Mouse (Mus musculus): ENCODE measurements around the gene Sdf2l1. TPM values are rescaled to one million over a fixed set of nuclear protein-coding genes. Genes with fewer than 3 reads are reported as not detected.
"Not testable (repeated sequence)": the region's sequence is repeated elsewhere in the genome, so short reads cannot be mapped to it uniquely, and the experiment has no call there.

The Sdf2l1 gene
- 110 and 118 TPM in 2 replicates for polyA plus RNA-seq (2016; fragmentation: Nextera tagmentation; extraction: Ambion mirVana)

DNA sequence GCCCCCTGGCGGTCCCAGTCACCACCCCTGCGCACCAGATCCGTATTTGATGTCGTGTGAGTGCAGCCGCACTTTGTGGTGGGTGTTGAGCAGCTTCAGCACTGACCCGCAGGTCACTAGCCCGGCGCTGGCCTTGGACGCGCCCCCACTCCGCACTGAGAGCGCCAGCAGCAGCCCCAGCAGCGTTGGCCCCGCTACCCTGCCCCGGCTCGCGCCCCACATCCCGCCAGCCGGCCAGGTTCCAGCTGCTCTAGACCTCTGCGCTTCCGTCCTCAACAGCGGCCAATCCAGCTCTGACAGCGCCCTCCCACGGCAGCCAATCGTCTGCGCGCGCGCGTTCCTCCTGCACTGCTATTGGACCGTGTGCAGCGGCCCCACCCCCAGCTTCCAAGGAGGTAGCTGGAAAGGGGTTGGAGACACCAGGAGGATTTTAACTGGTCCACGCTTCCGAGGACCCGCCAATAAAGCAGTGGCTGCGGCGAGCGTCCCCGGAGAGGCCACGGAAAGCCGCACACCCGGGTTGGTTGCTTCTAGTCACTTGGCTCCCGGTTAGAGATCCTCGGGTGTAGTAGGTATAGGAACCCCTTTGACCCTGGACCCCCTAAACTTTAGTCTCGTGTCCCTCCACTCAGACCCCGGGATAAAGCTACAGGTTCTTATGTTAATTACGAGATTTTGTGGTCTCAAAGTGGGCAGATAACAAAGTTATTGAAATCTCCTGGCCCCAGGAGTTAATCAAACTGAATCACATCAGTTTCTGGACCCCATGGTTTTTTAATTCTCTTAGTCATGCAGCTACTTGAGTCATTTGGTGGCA lies at the start of gene Sdf2l1:
Sdf2l1 (minus strand) TSS at position 295 of the 817 bp plus-strand sequence.
- peak; percentile 99 for DNase-seq (ENCODE audit: extremely low spot score, low spot score)
- H3K4me3 ChIP-seq: peak within 1 kb of the TSS; percentile 82
- no peaks in the 10 kb centered on the region for H3K9me3 ChIP-seq
- H3K36me3 ChIP-seq (replicated peaks): peaks cover 14% of the 10 kb centered on the region
- H3K27me3 ChIP-seq (ENCODE audit: poor library complexity, severe bottlenecking): 0 out of 2 replicates have a peak, but pooled peaks cover 3% of the 10 kb centered on the region
- under 1% methylated on average over 47 of the region's 47 CpGs for WGBS
- H3K4me1 ChIP-seq: peaks cover 25% of the 10 kb centered on the region
- H3K27ac ChIP-seq: peak within 1 kb of the TSS; percentile 93

DNA sequence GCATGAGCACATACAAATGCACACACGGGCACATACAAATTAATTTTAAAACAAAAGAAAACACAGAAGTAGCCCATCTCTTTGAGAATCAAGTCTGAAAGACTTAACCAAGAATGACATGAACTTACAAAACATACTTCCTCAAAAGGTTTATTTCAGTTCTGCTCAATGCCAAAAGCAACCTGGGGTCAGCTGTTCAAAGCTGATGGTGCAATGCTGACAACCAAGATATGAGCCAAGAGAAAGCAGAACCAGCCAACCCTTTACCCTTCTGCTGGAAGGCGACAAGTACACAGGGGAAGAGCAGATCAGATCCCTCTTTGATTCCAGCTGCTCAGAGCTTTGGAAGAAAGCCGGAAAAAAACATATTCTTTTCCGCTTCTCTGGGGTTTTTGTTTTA lies 49.2 kb upstream of the Sdf2l1 start:
- H3K4me3 ChIP-seq: no peak overlapping the region
- no peaks in the 10 kb centered on the region for H3K27me3 ChIP-seq (ENCODE audit: poor library complexity, severe bottlenecking)
- peaks cover 56% of the 10 kb centered on the region for H3K36me3 ChIP-seq (replicated peaks)
- WGBS: 89% methylated on average over 4 of the region's 4 CpGs
- peaks cover 6% of the 10 kb centered on the region; the same call in 1 of the 2 replicates for H3K9me3 ChIP-seq
- DNase-seq (ENCODE audit: extremely low spot score, low spot score): no peak
- H3K4me1 ChIP-seq: no peaks in the 10 kb centered on the region
- H3K27ac ChIP-seq: no peak overlapping the region

DNA sequence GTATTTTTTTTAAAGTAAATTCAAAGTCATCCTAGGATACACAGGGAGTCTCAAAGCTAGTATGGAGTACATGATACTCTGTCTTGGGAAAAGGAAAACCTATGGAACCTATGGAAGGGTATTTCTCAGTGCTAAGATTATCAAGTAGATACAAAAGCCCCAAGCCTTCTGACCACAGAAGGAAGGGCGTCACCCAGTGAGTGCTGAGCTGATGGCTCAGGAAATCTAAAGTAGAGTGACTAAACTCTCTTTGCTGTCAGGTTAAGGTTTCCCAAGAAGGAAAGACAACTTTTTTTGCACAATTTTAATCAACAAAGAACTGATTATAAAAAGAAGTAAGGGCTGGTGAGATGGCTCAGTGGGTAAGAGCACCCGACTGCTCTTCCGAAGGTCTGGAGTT lies 47.5 kb upstream of the Sdf2l1 start:
- peaks cover 57% of the 10 kb centered on the region for H3K36me3 ChIP-seq (replicated peaks)
- H3K27me3 ChIP-seq (ENCODE audit: poor library complexity, severe bottlenecking): no peaks in the 10 kb centered on the region
- H3K4me1 ChIP-seq: no peaks in the 10 kb centered on the region
- WGBS: 92% methylated on average over 3 of the region's 3 CpGs
- H3K27ac ChIP-seq: no peak overlapping the region
- no peak for DNase-seq (ENCODE audit: extremely low spot score, low spot score)
- H3K4me3 ChIP-seq: no peak overlapping the region
- no peaks in the 10 kb centered on the region for H3K9me3 ChIP-seq

DNA sequence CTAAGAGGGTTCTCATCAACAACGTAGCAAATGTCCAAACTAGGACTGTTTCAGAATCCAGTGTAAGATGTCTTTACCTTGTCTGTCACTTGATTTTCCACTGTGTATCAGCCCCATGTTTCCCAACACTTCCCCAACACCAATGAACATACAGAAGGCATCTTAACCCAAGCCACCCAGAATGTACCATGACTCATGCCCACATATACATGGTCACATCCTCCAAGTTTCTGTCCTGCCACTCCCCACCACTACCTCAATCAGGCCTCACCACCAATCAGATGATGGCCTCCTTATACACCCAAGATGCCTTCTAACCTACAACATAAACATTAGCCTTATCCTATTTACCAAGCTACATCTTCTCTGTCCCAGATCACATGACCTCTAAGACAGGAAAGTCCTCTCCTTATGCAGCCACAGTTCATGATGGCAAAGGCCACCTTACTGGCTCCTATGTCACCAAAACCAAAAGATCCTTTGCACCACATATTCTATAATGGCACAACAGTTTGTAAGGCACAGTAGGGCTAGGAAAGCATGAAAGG lies 45.5 kb upstream of the Sdf2l1 start:
- H3K9me3 ChIP-seq: no peaks in the 10 kb centered on the region
- no peak overlapping the region for H3K4me3 ChIP-seq
- H3K4me1 ChIP-seq: no peaks in the 10 kb centered on the region
- DNase-seq (ENCODE audit: extremely low spot score, low spot score): no peak
- peaks cover 64% of the 10 kb centered on the region for H3K36me3 ChIP-seq (replicated peaks)
- WGBS: 97% methylated on average over 1 of the region's 1 CpGs
- H3K27ac ChIP-seq: no peak overlapping the region
- H3K27me3 ChIP-seq (ENCODE audit: poor library complexity, severe bottlenecking): no peaks in the 10 kb centered on the region

DNA sequence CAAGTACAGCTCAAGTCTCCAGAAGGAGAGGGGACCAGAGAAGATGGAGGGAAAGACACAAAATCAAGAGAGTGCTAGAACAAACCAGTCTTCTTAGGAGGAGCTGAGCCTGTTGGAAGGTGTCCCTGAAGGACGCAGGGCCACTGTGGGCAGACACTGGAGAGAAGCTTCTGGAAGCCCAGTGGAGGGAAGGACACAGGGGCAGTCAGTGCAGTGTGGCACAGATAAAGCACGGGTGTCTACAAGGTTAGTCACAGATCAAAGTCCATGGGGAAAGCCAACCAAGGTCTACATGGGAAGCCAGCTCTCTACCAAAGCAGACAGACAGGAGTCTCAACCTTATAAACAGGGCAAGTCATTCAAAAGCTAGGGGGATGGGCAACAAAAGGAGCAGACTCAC lies 43.6 kb upstream of the Sdf2l1 start:
- H3K4me1 ChIP-seq: no peaks in the 10 kb centered on the region
- no peak overlapping the region for H3K4me3 ChIP-seq
- H3K9me3 ChIP-seq: no peaks in the 10 kb centered on the region
- H3K36me3 ChIP-seq (replicated peaks): peaks cover 80% of the 10 kb centered on the region
- H3K27me3 ChIP-seq (ENCODE audit: poor library complexity, severe bottlenecking): no peaks in the 10 kb centered on the region
- no peak for DNase-seq (ENCODE audit: extremely low spot score, low spot score)
- H3K27ac ChIP-seq: no peak overlapping the region
- 88% methylated on average over 2 of the region's 2 CpGs for WGBS

DNA sequence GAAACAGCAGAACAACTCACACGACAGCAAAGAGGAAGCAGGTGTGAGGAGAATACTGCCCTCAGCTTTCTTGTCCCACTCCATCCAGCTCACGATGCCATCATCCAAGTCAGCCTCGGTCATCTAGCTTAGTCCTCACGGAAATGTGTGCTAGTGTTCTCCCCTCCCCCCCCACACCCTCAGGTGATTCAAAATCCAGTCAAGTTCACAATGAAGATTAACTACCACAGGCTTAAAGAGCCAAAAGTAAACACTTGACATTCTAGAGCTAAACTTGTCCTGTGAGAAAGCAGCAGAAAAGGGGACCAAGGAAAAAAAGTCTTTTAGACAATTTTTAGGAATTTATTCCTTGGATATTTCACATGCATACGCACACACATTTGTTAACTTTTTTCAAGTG lies 35.9 kb upstream of the Sdf2l1 start:
- no peak for DNase-seq (ENCODE audit: extremely low spot score, low spot score)
- no peaks in the 10 kb centered on the region for H3K27me3 ChIP-seq (ENCODE audit: poor library complexity, severe bottlenecking)
- no peaks in the 10 kb centered on the region for H3K4me1 ChIP-seq
- WGBS: 89% methylated on average over 5 of the region's 5 CpGs
- no peaks in the 10 kb centered on the region for H3K9me3 ChIP-seq
- H3K4me3 ChIP-seq: no peak overlapping the region
- peaks cover 92% of the 10 kb centered on the region for H3K36me3 ChIP-seq (replicated peaks)
- H3K27ac ChIP-seq: no peak overlapping the region

DNA sequence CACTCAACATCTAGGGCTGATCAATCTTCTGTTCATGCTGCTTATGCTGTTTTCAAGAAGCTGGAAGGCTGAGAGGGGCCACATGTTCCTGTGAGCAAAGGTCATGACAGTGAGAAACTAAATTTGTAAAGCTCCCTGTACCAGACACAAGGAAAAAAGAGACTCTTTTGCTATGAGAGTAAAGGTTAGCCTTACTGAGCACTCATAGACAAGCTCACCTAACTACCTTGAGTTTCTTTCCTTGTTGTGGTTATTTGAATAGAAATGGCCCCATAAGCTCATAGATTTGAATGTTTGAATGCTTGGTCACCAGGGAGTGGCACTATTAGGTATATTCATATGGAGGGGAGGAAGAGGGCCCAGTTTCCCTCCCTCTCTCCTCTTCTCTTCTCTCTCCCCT lies 35.0 kb upstream of the Sdf2l1 start:
- H3K27ac ChIP-seq: no peak overlapping the region
- H3K36me3 ChIP-seq (replicated peaks): peaks cover 90% of the 10 kb centered on the region
- no peak overlapping the region for H3K4me3 ChIP-seq
- DNase-seq (ENCODE audit: extremely low spot score, low spot score): no peak
- no peaks in the 10 kb centered on the region for H3K9me3 ChIP-seq
- H3K4me1 ChIP-seq: no peaks in the 10 kb centered on the region
- no peaks in the 10 kb centered on the region for H3K27me3 ChIP-seq (ENCODE audit: poor library complexity, severe bottlenecking)

DNA sequence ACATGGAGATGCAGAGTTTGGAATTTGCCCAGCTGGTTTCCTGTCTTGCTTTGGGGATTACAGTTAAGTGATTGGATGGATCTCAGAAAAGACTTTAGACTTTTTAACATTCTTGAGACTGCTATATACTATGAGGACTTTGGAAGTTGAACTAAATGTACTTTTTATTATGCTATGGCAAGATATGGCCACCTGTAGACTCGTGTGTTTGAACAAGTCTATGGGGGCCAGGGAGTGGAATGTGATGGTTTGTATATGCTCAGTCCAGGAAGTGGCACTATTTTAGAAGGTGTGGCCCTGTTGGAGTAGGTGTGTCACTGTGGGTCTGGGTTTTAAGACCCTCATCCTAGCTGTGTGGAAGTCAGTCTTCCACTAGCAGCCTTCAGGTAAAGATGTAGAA lies 33.3 kb upstream of the Sdf2l1 start:
- not testable (repeated sequence) for H3K27ac ChIP-seq; H3K4me3 ChIP-seq; H3K27me3 ChIP-seq (ENCODE audit: poor library complexity, severe bottlenecking); DNase-seq (ENCODE audit: extremely low spot score, low spot score); H3K9me3 ChIP-seq; H3K4me1 ChIP-seq
- 91% methylated on average over 1 of the region's 1 CpGs for WGBS
- H3K36me3 ChIP-seq (replicated peaks): peaks cover 86% of the 10 kb centered on the region

DNA sequence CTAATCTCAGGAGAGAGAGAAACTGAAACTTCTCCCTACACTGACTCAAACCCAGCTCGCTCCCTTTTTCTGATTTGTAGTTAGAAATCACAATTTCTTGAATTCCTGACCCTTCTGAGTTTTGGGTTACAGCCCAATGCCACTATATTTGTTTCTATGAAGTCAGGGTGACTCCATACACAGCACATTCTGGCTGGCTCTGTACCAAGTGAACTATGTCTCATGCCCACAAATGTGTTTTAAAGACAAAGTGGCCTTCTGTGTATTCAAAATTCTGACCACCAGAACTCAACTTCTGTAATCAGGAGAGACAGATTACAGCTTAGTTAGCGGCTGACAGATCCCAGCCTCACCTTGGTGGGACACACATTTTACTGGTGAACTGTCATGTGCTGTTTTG lies 22.2 kb upstream of the Sdf2l1 start:
- H3K27me3 ChIP-seq (ENCODE audit: poor library complexity, severe bottlenecking): no peaks in the 10 kb centered on the region
- H3K4me1 ChIP-seq: no peaks in the 10 kb centered on the region
- H3K27ac ChIP-seq: no peak overlapping the region
- WGBS: 96% methylated on average over 2 of the region's 2 CpGs
- no peak overlapping the region for H3K4me3 ChIP-seq
- no peaks in the 10 kb centered on the region for H3K9me3 ChIP-seq
- peaks cover 84% of the 10 kb centered on the region for H3K36me3 ChIP-seq (replicated peaks)
- DNase-seq (ENCODE audit: extremely low spot score, low spot score): no peak

DNA sequence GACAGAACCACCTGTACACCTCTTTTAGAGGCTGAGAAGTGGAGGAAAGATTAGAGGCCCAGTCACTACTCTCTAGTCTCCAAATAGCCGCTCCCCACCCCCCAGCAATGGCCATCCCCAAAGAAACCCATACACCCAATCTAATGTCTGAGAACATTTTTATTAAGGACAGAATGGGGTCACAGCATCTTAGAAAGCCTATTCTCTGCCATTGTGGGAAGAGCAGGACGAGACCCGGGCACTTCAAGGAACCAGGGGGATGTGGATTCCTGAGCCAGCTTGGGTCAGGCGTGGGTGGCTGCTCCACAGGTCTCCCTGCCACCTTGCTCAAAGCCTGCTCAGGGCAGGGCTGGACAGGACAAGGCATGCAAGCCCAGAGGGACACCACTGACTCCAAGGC lies 19.7 kb upstream of the Sdf2l1 start:
- 95% methylated on average over 4 of the region's 4 CpGs for WGBS
- H3K27me3 ChIP-seq (ENCODE audit: poor library complexity, severe bottlenecking): peaks cover 20% of the 10 kb centered on the region
- H3K9me3 ChIP-seq: no peaks in the 10 kb centered on the region
- H3K36me3 ChIP-seq (replicated peaks): peaks cover 60% of the 10 kb centered on the region
- DNase-seq (ENCODE audit: extremely low spot score, low spot score): no peak
- no peak overlapping the region for H3K27ac ChIP-seq
- peaks cover 17% of the 10 kb centered on the region for H3K4me1 ChIP-seq
- no peak overlapping the region for H3K4me3 ChIP-seq

DNA sequence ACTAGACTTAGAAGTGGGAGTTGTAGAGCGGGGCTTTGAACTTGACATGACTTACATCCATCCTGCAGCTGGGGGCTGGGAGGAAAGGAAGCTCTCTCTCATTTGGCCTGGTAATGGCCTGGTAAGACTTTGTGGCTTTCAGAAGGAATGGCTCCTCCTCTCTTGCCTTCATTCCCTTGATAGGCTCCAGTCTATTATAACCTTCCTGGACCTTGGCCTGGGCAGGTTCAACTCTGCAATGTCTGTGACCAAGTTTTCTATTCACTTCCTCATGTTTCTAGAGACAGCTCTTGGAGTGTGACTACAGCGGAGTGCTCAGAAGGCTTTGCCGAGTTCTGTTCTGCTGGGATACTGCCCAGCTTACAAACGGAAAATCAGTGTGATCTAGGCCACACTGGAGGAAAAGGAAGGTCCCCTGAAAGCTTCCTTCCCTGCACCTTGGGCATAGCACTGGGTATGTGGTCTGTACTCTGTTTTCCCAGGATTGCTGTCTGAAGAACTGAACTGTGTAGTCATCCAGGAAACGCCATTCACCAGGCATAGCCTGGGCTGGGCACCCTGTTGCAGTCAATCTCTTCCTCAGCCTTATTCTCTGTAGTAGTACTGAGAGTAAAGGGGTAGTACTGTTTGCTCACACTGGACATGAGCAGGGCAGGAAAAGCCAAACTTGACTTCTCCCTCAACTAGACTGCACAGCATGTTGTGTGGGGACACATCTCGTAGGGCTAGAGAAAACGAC lies 18.5 kb upstream of the Sdf2l1 start:
- WGBS: 90% methylated on average over 7 of the region's 7 CpGs
- Histone ChIP-seq H3K9me3 (no peaks in the 10 kb centered on the region), H3K36me3 (replicated peaks) (peaks cover 48% of the 10 kb centered on the region), H3K4me1 (peaks cover 20% of the 10 kb centered on the region), H3K4me3 (no peak overlapping the region), H3K27me3 (ENCODE audit: poor library complexity, severe bottlenecking) (peaks cover 22% of the 10 kb centered on the region), H3K27ac (no peak overlapping the region)
- DNase-seq (ENCODE audit: extremely low spot score, low spot score): no peak

DNA sequence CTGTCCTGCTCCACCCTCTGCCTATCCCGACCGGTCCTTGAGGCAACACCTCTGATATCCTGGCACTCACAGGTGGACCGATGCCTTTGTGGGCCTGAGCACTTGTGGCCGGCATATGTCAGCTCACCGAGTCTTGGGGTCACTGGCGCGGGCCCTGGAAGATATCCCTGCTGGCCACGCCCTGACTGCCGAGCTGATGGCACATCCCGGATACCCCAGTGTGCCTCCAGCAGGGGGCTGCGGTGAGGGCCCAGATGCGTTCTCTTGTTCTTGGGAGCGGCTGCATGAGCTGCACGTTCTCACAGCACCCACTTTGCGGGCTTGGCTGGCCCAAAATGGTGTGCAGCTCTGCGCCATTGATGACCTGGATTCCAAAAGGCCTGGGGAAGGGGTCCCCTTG lies 15.9 kb upstream of the Sdf2l1 start:
- H3K27me3 ChIP-seq (ENCODE audit: poor library complexity, severe bottlenecking): peaks cover 22% of the 10 kb centered on the region
- H3K36me3 ChIP-seq (replicated peaks): peaks cover 24% of the 10 kb centered on the region
- peaks cover 28% of the 10 kb centered on the region for H3K4me1 ChIP-seq
- H3K9me3 ChIP-seq: no peaks in the 10 kb centered on the region
- 5% methylated on average over 16 of the region's 16 CpGs for WGBS
- H3K4me3 ChIP-seq: peak overlapping the region; percentile 66
- peak; percentile 54 for DNase-seq (ENCODE audit: extremely low spot score, low spot score)
- H3K27ac ChIP-seq: no peak overlapping the region

DNA sequence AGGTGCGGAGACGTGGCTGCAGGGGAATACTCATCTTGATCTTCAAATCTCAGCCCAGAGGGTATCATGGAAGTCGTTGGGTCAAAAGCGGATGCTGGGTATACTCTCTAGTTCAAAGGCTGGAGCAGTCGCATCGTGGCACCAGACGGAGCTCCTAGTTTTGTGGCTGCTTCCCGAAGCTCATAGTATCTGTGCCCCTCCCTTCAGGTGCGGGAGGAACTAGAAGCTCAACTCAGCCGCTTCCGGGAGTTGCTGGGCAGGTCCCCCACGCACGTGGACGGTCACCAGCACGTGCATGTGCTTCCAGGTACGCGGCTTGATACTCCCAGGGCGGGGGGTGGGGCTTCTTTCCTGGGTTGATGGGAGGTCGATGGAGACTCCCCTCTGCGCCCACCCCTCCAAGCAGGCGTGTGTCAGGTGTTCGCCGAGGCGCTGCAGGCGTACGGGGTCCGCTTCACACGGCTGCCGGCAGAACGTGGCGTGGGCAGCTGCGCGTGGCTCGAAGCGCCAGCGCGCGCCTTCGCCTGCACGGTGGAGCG lies 15.3 kb upstream of the Sdf2l1 start:
- H3K36me3 ChIP-seq (replicated peaks): peaks cover 18% of the 10 kb centered on the region
- H3K4me1 ChIP-seq: peaks cover 28% of the 10 kb centered on the region
- under 1% methylated on average over 41 of the region's 41 CpGs for WGBS
- H3K27ac ChIP-seq: peak overlapping the region; percentile 53
- peak overlapping the region; percentile 66 for H3K4me3 ChIP-seq
- peaks cover 22% of the 10 kb centered on the region for H3K27me3 ChIP-seq (ENCODE audit: poor library complexity, severe bottlenecking)
- no peaks in the 10 kb centered on the region for H3K9me3 ChIP-seq
- no peak for DNase-seq (ENCODE audit: extremely low spot score, low spot score)
